Mouse (Mus musculus) heart, embryonic 13.5 days (tissue): ENCODE data around the gene Bms1. TPM values are rescaled to one million over a fixed set of nuclear protein-coding genes. Genes with fewer than 3 reads are reported as not detected.

Source experiments
- ATAC-seq: fragments of 200-750 bp; cut with Nextera tagmentation; 2 replicates; pipeline ENCODE4 v1.8.0; 2017; ENCODE audit warnings: moderate TSS enrichment; ENCODE audit not compliant: insufficient number of reproducible peaks, low FRiP score, low TSS enrichment; ENCODE audit errors: extremely low read depth
- H3K27ac ChIP-seq: fragments of 300-500 bp; sonication (generic); replicated peaks from 2 replicates; pipeline ENCODE4 v1.5.1; 2015; ENCODE audit warnings: moderate library complexity, mild to moderate bottlenecking, inconsistent platforms
- H3K27me3 ChIP-seq: fragments of 300-500 bp; sonication (generic); replicated peaks from 2 replicates; pipeline ENCODE4 v1.6.1; 2015; ENCODE audit warnings: mild to moderate bottlenecking, inconsistent platforms
- H3K36me3 ChIP-seq: fragments of 300-500 bp; sonication (generic); 2 replicates; pipeline ENCODE4 v1.6.1; 2015; ENCODE audit warnings: mild to moderate bottlenecking, inconsistent platforms
- H3K4me1 ChIP-seq: fragments of 300-500 bp; sonication (generic); 2 replicates; pipeline ENCODE4 v1.6.1; 2015; ENCODE audit warnings: inconsistent platforms
- H3K4me2 ChIP-seq: fragments of 300-500 bp; sonication (generic); 2 replicates; pipeline ENCODE4 v1.6.1; 2015; ENCODE audit warnings: inconsistent platforms, mild to moderate bottlenecking, moderate library complexity
- H3K4me3 ChIP-seq: fragments of 300-500 bp; sonication (generic); 2 replicates; pipeline ENCODE4 v1.5.1; 2015; ENCODE audit warnings: moderate library complexity, mild to moderate bottlenecking, inconsistent platforms
- H3K9ac ChIP-seq: fragments of 300-500 bp; sonication (generic); 2 replicates; pipeline ENCODE4 v1.6.1; 2015; ENCODE audit warnings: inconsistent platforms, mild to moderate bottlenecking, moderate library complexity
- H3K9me3 ChIP-seq: fragments of 300-500 bp; sonication (generic); 2 replicates; pipeline ENCODE4 v1.6.1; 2016; ENCODE audit warnings: inconsistent platforms
- WGBS: fragments of 180-500 bp; shearing (Covaris S2); methylation state at CpG from one replicate; pipeline ENCODE4 v1.1.7; 2015; ENCODE audit warnings: mixed read lengths; 5-methylcytosine and 5-hydroxymethylcytosine counted together
- polyA plus RNA-seq: library from polyadenylated mRNA; unstranded; fragments of >200 nt; fragmentation: Nextera tagmentation; extraction: Ambion mirVana; gene quantifications from 2 replicates; pipeline ENCODE4 v1.2.1, GENCODE M21; 2015

Gene Bms1
- polyA plus RNA-seq: 20.2 and 21.4 TPM in 2 replicates

- no peaks in the 10 kb centered on the region for H3K9me3 ChIP-seq
- peaks cover 31% of the 10 kb centered on the region for H3K36me3 ChIP-seq
- under 1% methylated on average over 67 of the region's 67 CpGs for WGBS
- no peaks in the 10 kb centered on the region for H3K27me3 ChIP-seq
- H3K9ac ChIP-seq: peak within 1 kb of the TSS; percentile 96
- peak; percentile 89 for ATAC-seq
- peak within 1 kb of the TSS; percentile 93 for H3K27ac ChIP-seq
- H3K4me2 ChIP-seq: peak within 1 kb of the TSS; percentile 84
- H3K4me3 ChIP-seq: peak within 1 kb of the TSS; percentile 98
- H3K4me1 ChIP-seq: peaks cover 14% of the 10 kb centered on the region
These were observed at the start of gene Bms1 for GRCm38 (mm10) chr6:118419050-118419920. Gene Bms1, minus strand, starts transcription at chr6:118419474.

DNA sequence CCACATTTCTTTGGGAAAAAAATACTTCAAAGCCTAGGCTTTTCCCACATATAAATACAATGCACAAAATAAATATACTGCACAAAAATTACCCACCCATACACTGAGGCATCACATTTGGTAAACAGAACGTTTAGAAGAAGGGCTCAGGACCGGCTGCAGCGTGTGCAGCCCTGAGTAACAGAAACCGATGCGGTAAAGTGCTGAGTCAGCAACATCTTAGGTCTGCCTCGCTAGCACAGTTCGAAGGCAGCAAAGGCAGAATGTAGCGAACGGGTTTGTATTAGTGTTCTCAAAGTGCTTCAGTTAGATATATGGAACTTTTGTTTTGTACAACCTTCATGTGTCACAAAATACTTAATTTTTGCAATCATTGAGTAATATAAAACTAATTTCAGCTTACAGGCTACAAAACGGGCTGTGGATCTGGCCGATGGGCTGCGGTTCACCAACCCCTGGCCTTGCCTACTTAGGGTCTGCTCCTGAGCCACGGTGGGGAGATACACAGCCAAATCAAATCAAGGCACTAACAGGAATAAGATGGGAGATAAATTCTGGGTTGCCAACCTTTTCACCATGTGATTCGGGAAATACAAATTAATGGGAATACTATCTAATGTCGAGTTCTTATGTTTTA, 42.9 kb upstream of the Bms1 start:
- WGBS: 81% methylated on average over 15 of the region's 15 CpGs
- Histone ChIP-seq H3K9ac (no peak overlapping the region), H3K36me3 (peaks cover 58% of the 10 kb centered on the region), H3K9me3 (no peaks in the 10 kb centered on the region), H3K27ac (no peak overlapping the region), H3K27me3 (no peaks in the 10 kb centered on the region), H3K4me1 (no peaks in the 10 kb centered on the region), H3K4me2 (no peak overlapping the region), H3K4me3 (no peak overlapping the region)
- no peak for ATAC-seq

- Histone ChIP-seq H3K27me3 (no peaks in the 10 kb centered on the region), H3K4me3 (no peak overlapping the region), H3K9ac (no peak overlapping the region), H3K36me3 (peaks cover 22% of the 10 kb centered on the region), H3K9me3 (no peaks in the 10 kb centered on the region), H3K4me2 (no peak overlapping the region), H3K27ac (no peak overlapping the region), H3K4me1 (peaks cover 13% of the 10 kb centered on the region)
- WGBS: 73% methylated on average over 1 of the region's 1 CpGs
- no peak for ATAC-seq
These were observed 38.5 kb upstream of the Bms1 start for GRCm38 (mm10) chr6:118457726-118458125.

- peak within 1 kb of the TSS; percentile 84 for H3K4me3 ChIP-seq
- H3K36me3 ChIP-seq: peaks cover 12% of the 10 kb centered on the region
- peak; percentile 78 for ATAC-seq
- peak within 1 kb of the TSS; percentile 93 for H3K27ac ChIP-seq
- no peaks in the 10 kb centered on the region for H3K9me3 ChIP-seq
- H3K4me1 ChIP-seq: peaks cover 13% of the 10 kb centered on the region
- H3K9ac ChIP-seq: peak within 1 kb of the TSS; percentile 91
- H3K27me3 ChIP-seq: no peaks in the 10 kb centered on the region
- WGBS: under 1% methylated on average over 43 of the region's 43 CpGs
- peak within 1 kb of the TSS; percentile 82 for H3K4me2 ChIP-seq
These were observed 35.9 kb upstream of the Bms1 start, which contains the start of gene Zfp248 for GRCm38 (mm10) chr6:118455042-118455631. Gene Zfp248, minus strand, starts transcription at chr6:118455528.

- H3K27ac ChIP-seq: peak overlapping the region; percentile 93; the same call in 1 of the 2 replicates
- H3K4me2 ChIP-seq: peak overlapping the region; percentile 82
- peaks cover 13% of the 10 kb centered on the region for H3K4me1 ChIP-seq
- 45% methylated on average over 8 of the region's 8 CpGs for WGBS
- peaks cover 12% of the 10 kb centered on the region for H3K36me3 ChIP-seq
- peak overlapping the region; percentile 84 for H3K4me3 ChIP-seq
- H3K27me3 ChIP-seq: no peaks in the 10 kb centered on the region
- peak overlapping the region; percentile 91 for H3K9ac ChIP-seq
- H3K9me3 ChIP-seq: no peaks in the 10 kb centered on the region
- ATAC-seq: no peak
These were observed 35.2 kb upstream of the Bms1 start for GRCm38 (mm10) chr6:118454452-118454851.

DNA sequence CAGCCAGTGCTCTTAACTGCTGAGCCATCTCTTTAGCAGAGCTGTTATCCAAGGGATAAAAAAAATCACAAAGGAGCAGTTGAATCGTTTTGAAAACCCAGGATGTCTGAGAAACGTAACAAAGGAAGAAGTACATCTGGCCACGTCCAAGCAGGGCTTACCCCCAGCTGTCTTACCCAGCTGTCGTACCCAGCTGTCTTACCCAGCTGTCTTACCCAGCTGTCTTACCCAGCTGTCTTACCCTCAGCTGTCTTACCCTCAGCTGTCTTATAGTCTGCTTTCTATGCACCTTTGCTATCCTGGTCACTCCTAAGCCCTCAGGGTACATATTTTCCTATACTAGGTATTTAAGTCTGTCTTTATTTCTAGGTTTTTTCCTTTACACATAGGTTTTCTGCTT, 12.2 kb upstream of the Bms1 start:
- Histone ChIP-seq H3K4me1 (no peaks in the 10 kb centered on the region), H3K4me2 (no peak overlapping the region), H3K9me3 (peaks cover 14% of the 10 kb centered on the region), H3K27me3 (no peaks in the 10 kb centered on the region), H3K9ac (no peak overlapping the region), H3K27ac (no peak overlapping the region), H3K4me3 (no peak overlapping the region), H3K36me3 (peaks cover 60% of the 10 kb centered on the region)
- ATAC-seq: no peak
- WGBS: 85% methylated on average over 4 of the region's 4 CpGs

DNA sequence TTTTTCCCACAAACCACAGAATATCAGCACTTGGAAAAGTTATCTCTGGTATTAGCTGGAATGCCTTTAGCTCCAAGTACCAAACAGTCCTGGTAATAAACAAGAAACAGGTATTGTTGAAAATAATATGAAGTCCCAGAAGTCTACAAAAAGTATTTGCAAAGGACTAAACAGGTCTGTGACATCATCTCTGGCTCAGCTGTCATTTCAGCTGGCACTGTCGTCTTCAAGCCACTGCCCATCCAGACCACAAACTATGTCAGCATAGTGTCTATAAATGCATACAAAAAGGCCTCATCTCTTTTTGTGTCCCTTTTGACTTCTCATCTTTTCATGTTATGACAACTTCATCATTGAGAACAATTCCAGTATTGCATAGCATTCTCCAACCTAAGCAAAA, 7.4 kb upstream of the Bms1 start:
- H3K4me2 ChIP-seq: no peak overlapping the region
- 89% methylated on average over 1 of the region's 1 CpGs for WGBS
- H3K9ac ChIP-seq: no peak overlapping the region
- H3K4me3 ChIP-seq: no peak overlapping the region
- ATAC-seq: no peak
- no peak overlapping the region for H3K27ac ChIP-seq
- no peaks in the 10 kb centered on the region for H3K4me1 ChIP-seq
- peaks cover 14% of the 10 kb centered on the region for H3K9me3 ChIP-seq
- H3K27me3 ChIP-seq: no peaks in the 10 kb centered on the region
- peaks cover 46% of the 10 kb centered on the region for H3K36me3 ChIP-seq

DNA sequence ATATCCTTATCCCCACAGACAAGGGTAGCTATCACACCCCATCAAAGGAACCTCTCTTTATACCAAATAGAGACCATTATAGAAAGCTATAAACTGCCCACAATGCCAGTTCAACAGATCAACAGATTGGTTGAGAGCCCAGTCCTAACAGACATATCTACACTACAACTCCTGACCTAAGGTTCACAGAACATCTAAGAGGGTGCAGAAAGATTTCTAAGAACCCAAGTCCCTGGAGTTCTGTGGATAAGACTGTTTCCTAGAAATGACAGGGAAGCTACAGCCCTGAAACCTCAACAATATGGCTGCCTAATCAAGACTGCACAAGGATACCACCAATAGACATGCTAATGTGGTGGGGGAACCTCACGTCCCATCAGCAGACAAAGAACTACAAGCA, 8.8 kb downstream of the Bms1 start:
- Histone ChIP-seq H3K4me3 (no peak overlapping the region), H3K4me2 (no peak overlapping the region), H3K9ac (no peak overlapping the region), H3K36me3 (peaks cover 87% of the 10 kb centered on the region), H3K9me3 (no peaks in the 10 kb centered on the region), H3K27ac (no peak overlapping the region), H3K27me3 (no peaks in the 10 kb centered on the region), H3K4me1 (peaks cover 11% of the 10 kb centered on the region)
- no peak for ATAC-seq
- 81% methylated on average over 1 of the region's 1 CpGs for WGBS

DNA sequence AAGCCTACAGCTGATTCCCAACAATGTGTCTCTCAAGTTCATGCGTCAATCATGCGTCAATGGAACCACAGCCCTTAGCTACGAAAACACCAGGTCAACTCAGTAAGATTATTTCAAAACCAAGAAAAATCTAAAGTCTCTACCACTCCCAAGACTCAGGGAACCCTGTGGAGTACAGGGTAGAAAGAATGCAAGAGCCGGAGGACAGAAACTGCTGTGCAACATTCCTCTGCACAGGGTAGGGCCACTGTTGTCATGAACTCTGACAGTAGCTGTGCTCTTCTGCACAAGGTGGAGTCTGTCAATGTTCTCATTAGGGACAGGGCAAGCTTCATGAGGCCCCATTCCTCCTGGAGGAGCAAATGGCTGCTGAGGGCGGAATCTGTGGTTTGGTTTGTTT, 10.8 kb downstream of the Bms1 start:
- peaks cover 89% of the 10 kb centered on the region for H3K36me3 ChIP-seq
- H3K27me3 ChIP-seq: no peaks in the 10 kb centered on the region
- WGBS: 90% methylated on average over 5 of the region's 5 CpGs
- ATAC-seq: no peak
- no peak overlapping the region for H3K9ac ChIP-seq
- no peak overlapping the region for H3K4me3 ChIP-seq
- no peak overlapping the region for H3K27ac ChIP-seq
- no peak overlapping the region for H3K4me2 ChIP-seq
- H3K4me1 ChIP-seq: peaks cover 11% of the 10 kb centered on the region
- H3K9me3 ChIP-seq: no peaks in the 10 kb centered on the region

DNA sequence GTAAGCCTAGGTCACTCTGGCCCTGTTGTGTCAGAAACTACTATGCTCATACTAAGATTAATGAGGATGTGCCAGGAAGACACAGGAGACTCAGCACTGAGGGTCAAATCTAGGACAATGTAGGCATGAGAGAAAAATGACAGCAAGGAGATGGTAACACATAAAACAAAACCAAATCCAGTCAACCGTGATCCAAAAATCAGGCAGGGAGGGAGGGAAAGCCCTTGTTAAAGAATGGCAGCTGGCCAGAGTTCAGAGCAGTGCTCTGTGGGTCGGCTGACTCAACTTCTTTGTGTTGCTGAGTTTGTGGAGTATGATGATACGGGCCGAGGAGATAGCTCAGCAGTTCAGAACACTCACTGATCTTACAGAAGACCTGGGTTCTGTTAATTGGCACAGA, 12.9 kb downstream of the Bms1 start:
- Histone ChIP-seq H3K4me2 (no peak overlapping the region), H3K4me1 (peaks cover 2% of the 10 kb centered on the region; the same call in 1 of the 2 replicates), H3K27ac (no peak overlapping the region), H3K27me3 (no peaks in the 10 kb centered on the region), H3K4me3 (no peak overlapping the region), H3K9ac (no peak overlapping the region), H3K36me3 (peaks cover 89% of the 10 kb centered on the region), H3K9me3 (no peaks in the 10 kb centered on the region)
- no peak for ATAC-seq
- WGBS: 75% methylated on average over 4 of the region's 4 CpGs

DNA sequence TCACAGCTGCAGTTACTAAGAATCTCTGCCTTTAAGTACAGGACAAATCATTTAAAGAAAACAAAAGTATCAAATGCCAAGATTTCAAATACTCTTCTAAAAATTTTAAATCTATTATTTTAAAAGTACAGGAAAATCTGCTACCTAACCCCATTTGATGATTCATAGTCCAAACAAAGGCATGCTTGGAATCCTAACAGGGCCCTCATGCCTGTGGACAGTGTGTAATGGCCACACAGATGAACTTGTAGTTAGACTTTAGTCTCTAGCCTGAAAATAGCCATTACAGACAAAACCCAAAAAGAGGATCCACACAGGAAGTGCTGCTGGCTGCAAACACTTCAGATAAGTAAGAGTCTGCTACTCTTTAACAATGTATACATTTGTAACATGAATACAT, 28.5 kb downstream of the Bms1 start:
- no peaks in the 10 kb centered on the region for H3K27me3 ChIP-seq
- peaks cover 85% of the 10 kb centered on the region for H3K36me3 ChIP-seq
- no peak for ATAC-seq
- no peak overlapping the region for H3K4me2 ChIP-seq
- H3K9me3 ChIP-seq: no peaks in the 10 kb centered on the region
- H3K9ac ChIP-seq: no peak overlapping the region
- H3K27ac ChIP-seq: no peak overlapping the region
- no peak overlapping the region for H3K4me3 ChIP-seq
- no peaks in the 10 kb centered on the region for H3K4me1 ChIP-seq
